Mouse (Mus musculus): ENCODE measurements around the gene Vmn2r4. TPM values are rescaled to one million over a fixed set of nuclear protein-coding genes. Genes with fewer than 3 reads are reported as not detected.
"Not testable (repeated sequence)": the region's sequence is repeated elsewhere in the genome, so short reads cannot be mapped to it uniquely, and the experiment has no call there.

Gene Vmn2r4
- not detected in 2 replicates for polyA plus RNA-seq (2016; fragmentation: Nextera tagmentation; extraction: Ambion mirVana)

DNA sequence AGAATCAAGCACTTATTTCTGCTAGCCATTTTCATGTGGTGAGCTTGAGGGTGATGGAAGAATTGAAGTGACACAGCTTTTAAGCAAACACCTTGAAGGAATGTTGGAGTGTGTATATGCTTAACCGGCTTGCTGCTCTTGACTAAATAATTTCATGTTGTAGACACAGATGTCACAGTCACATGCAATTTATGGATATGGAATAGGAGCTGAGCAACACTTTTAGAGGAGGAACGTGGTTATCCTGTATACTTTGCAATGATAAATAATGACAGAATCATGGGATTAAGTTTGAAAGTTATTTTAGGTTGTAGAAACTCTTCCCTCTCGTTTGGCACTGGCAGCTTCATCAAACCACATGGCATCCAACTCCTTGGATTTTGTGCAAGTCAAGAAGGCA lies at the start of gene Vmn2r4:
Gene Vmn2r4, minus strand, starts transcription at position 101 of the 400 bp plus-strand sequence.
- not testable (repeated sequence) for H3K4me1 ChIP-seq; H3K27ac ChIP-seq; DNase-seq (ENCODE audit: low spot score); H3K4me3 ChIP-seq; H3K27me3 ChIP-seq (ENCODE audit: low read depth, poor library complexity, severe bottlenecking); H3K36me3 ChIP-seq; H3K9me3 ChIP-seq (replicated peaks)
- WGBS, result 85% methylated on average over 3 of the region's 3 CpGs

GRCm38 (mm10) chr3:64434261-64434660 lies 19.1 kb upstream of the Vmn2r4 start:
- not testable (repeated sequence) for H3K4me1 ChIP-seq; H3K9me3 ChIP-seq (replicated peaks); DNase-seq (ENCODE audit: low spot score); H3K27ac ChIP-seq; H3K4me3 ChIP-seq; H3K36me3 ChIP-seq; H3K27me3 ChIP-seq (ENCODE audit: low read depth, poor library complexity, severe bottlenecking)
- 92% methylated on average over 7 of the region's 7 CpGs for WGBS

- DNase-seq (ENCODE audit: low spot score); H3K4me3 ChIP-seq; H3K27ac ChIP-seq; H3K36me3 ChIP-seq; H3K4me1 ChIP-seq; H3K27me3 ChIP-seq (ENCODE audit: low read depth, poor library complexity, severe bottlenecking); H3K9me3 ChIP-seq (replicated peaks): not testable (repeated sequence)
- WGBS, result 93% methylated on average over 6 of the region's 6 CpGs
Observed at GRCm38 (mm10) chr3:64428117-64428798, 13.1 kb upstream of the Vmn2r4 start.

GRCm38 (mm10) chr3:64422141-64422540 lies 7.0 kb upstream of the Vmn2r4 start:
- H3K27ac ChIP-seq; H3K9me3 ChIP-seq (replicated peaks); DNase-seq (ENCODE audit: low spot score); H3K4me3 ChIP-seq; H3K36me3 ChIP-seq; H3K27me3 ChIP-seq (ENCODE audit: low read depth, poor library complexity, severe bottlenecking); H3K4me1 ChIP-seq: not testable (repeated sequence)
- WGBS, result 76% methylated on average over 1 of the region's 1 CpGs

DNA sequence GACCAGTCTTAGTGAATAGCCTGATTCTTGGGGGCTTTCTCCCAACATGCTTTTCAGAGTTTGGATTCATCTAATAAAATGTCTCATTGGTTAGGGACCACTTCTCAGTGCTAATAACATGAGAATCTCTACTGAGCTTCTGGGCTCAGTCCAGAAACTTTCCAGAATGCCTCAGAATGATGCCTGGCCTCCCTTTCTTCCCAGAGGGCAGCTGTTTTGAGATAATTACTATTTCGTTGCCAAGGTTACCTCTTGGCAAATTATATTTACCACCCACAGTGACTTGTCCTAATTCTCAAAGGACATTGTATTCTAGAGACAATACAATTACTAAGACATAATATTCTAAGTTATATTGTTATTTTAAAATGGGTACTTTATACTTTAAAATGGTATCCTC lies 2.3 kb upstream of the Vmn2r4 start:
- H3K27me3 ChIP-seq (ENCODE audit: low read depth, poor library complexity, severe bottlenecking); H3K27ac ChIP-seq; H3K9me3 ChIP-seq (replicated peaks); H3K4me1 ChIP-seq; DNase-seq (ENCODE audit: low spot score); H3K36me3 ChIP-seq; H3K4me3 ChIP-seq: not testable (repeated sequence)
- WGBS, result 89% methylated on average over 1 of the region's 1 CpGs

DNA sequence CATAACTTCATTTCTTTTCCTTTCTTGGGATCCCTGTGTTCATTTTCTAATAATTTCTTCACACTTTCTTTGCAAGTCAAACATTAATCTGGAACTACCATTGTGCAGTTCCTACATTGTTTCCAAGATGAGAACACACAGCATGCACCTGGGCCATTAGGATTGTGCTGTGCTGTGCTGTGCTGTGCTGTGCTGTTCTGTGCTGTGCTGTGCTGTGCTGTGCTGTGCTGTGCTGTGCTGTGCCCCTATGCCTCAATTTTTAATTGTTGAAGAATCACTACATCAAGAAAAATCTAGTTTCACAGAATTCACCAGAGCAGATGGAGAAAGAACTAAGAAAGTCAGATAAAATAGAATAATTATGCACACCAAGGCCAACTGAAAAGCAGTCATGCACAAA lies 915 bp downstream of the Vmn2r4 start:
- not testable (repeated sequence) for DNase-seq (ENCODE audit: low spot score); H3K4me3 ChIP-seq; H3K9me3 ChIP-seq (replicated peaks); H3K27me3 ChIP-seq (ENCODE audit: low read depth, poor library complexity, severe bottlenecking); H3K4me1 ChIP-seq; H3K36me3 ChIP-seq; H3K27ac ChIP-seq

- 91% methylated on average over 2 of the region's 2 CpGs for WGBS
Observed at GRCm38 (mm10) chr3:64359286-64360035, 55.7 kb downstream of the Vmn2r4 start.

More at GRCm38 (mm10) chr3:64359286-64360035, 55.7 kb downstream of the Vmn2r4 start:
- H3K36me3 ChIP-seq, result no peaks in the 10 kb centered on the region
- no peak for DNase-seq (ENCODE audit: low spot score)
- no peak overlapping the region for H3K4me3 ChIP-seq
- no peaks in the 10 kb centered on the region for H3K27me3 ChIP-seq (ENCODE audit: low read depth, poor library complexity, severe bottlenecking)
- H3K4me1 ChIP-seq, result no peaks in the 10 kb centered on the region
- no peak overlapping the region for H3K27ac ChIP-seq
- H3K9me3 ChIP-seq (replicated peaks), result no peaks in the 10 kb centered on the region

Other genes with a start within 250 kb of the Vmn2r4 start
- gene Vmn2r3, start 125.7 kb downstream of the Vmn2r4 start, polyA plus RNA-seq (2016; fragmentation: Nextera tagmentation; extraction: Ambion mirVana), result not detected in 2 replicates
- not detected in 2 replicates for gene Vmn2r5, start 94.5 kb upstream of the Vmn2r4 start, polyA plus RNA-seq (2016; fragmentation: Nextera tagmentation; extraction: Ambion mirVana)
- gene Vmn2r6, start 150.5 kb upstream of the Vmn2r4 start, polyA plus RNA-seq (2016; fragmentation: Nextera tagmentation; extraction: Ambion mirVana), result not detected in 2 replicates

Data from limb, embryonic 10.5 days (tissue).